Mouse (Mus musculus) heart, adult 2 months (tissue): ENCODE measurements around the gene Plekha6. TPM values are rescaled to one million over a fixed set of nuclear protein-coding genes. Genes with fewer than 3 reads are reported as not detected.
A peak's percentile ranks its signal among the peaks of the same experiment; 100 is the strongest.

Source experiments
- DNase-seq, 2 experiments: peaks; one replicate each; pipeline ENCODE4 v3.0.0; 2021
- H3K27ac ChIP-seq: fragments of 200-600 bp; 2 replicates; pipeline ENCODE4 v1.8.1; 2022
- H3K27me3 ChIP-seq: fragments of 200-500 bp; 2 replicates; pipeline ENCODE4 v1.6.1; 2012; ENCODE audit warnings: mild to moderate bottlenecking, low read length, inconsistent platforms, mixed read lengths; ENCODE audit not compliant: control insufficient read depth, insufficient read depth
- H3K36me3 ChIP-seq: fragments of 200-500 bp; 2 replicates; pipeline ENCODE4 v1.6.1; 2012; ENCODE audit warnings: low read length, inconsistent platforms; ENCODE audit not compliant: control insufficient read depth, insufficient read depth
- H3K4me1 ChIP-seq: fragments of 200-500 bp; 2 replicates; pipeline ENCODE4 v1.6.1; 2011; ENCODE audit warnings: low read length; ENCODE audit not compliant: control insufficient read depth, insufficient read depth
- H3K4me3 ChIP-seq: fragments of 200-600 bp; 2 replicates; pipeline ENCODE4 v1.8.1; 2022
- H3K79me2 ChIP-seq: fragments of 200-500 bp; replicated peaks from 2 replicates; pipeline ENCODE4 v1.6.1; 2012; ENCODE audit warnings: mild to moderate bottlenecking, inconsistent platforms, low read length, moderate library complexity, mixed read lengths; ENCODE audit not compliant: control insufficient read depth, insufficient read depth
- H3K9ac ChIP-seq: fragments of 200-500 bp; 2 replicates; pipeline ENCODE4 v1.6.1; 2012; ENCODE audit warnings: low read depth, mild to moderate bottlenecking, control low read depth, inconsistent platforms, low read length, mixed read lengths
- CTCF ChIP-seq: fragments of 200-600 bp; IDR thresholded peaks from 2 replicates; pipeline ENCODE4 v1.8.1; 2022; ENCODE audit warnings: antibody characterized with exemption, mild to moderate bottlenecking, moderate library complexity
- EP300 ChIP-seq: fragments of 200-500 bp; IDR thresholded peaks from 2 replicates; pipeline ENCODE4 v1.6.1; 2011; ENCODE audit warnings: low read depth, low read length, control low read depth; ENCODE audit not compliant: insufficient read depth
- POLR2A ChIP-seq: fragments of 200-500 bp; IDR thresholded peaks from 2 replicates; pipeline ENCODE4 v1.6.1; 2011; ENCODE audit warnings: mild to moderate bottlenecking, low read depth, low read length, control low read depth; ENCODE audit not compliant: insufficient read depth
- WGBS: fragments of 180-500 bp; shearing (Covaris S2); methylation state at CpG from one replicate; pipeline ENCODE4 v1.1.7; 2018; 5-methylcytosine and 5-hydroxymethylcytosine counted together
- intact Hi-C: fragments of 180-260 bp; cut with DNase I; formaldehyde crosslinking; loops from one replicate; pipeline ENCODE4 v1.15.1; 2025
- polyA plus RNA-seq: library from polyadenylated mRNA; depleted of rRNA; stranded (reverse); fragments of >200 nt; gene quantifications from 2 replicates; pipeline ENCODE4 v1.2.3, GENCODE M21; 2012
- total RNA-seq, 2 experiments: library from RNA; stranded (reverse); gene quantifications; 2 replicates each; pipeline ENCODE4 v1.2.3; 2021

The Plekha6 gene
- total and polyA plus RNA-seq, 3 experiments, result 51.0 to 67.5 (median 55.2) TPM

DNA sequence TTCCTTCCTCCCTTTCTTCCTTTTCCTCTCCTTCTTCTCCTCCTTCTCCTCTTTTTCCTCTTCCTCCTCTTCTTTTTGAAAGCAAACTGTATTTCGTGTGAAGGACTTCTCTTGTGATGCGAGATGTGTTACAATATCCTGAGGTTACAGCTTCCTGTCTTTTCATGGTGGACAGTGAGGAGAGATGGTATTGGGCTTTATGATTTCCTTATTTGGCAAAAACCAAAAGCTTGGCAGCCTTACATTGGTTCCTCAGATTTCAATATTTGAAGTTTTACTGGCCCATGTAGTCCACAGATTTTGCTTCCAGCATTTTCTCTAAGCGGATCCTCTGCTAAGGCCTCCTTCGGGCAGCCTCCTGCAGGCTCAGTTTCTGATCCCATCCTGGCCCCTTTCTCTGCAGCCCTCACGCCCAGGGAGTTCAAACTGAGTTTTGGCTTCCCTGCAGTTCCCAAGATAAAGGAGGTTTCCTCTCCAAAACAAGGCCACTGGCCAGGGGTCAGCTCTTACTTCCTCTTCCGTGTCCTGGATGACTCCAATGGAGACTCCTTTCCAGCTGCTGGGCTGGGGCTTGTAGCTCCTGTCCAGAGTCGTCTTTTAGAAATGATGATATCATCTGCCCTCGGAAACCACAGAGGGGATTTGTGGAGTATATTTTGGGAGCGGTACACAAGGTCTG, 64.9 kb downstream of the Plekha6 start:
- H3K27me3 ChIP-seq, result no peaks in the 10 kb centered on the region
- H3K79me2 ChIP-seq, result no peaks in the 10 kb centered on the region
- peak overlapping the region; percentile 78 for H3K27ac ChIP-seq
- peaks cover 14% of the 10 kb centered on the region for H3K4me1 ChIP-seq
- peaks cover 5% of the 10 kb centered on the region; the same call in 1 of the 2 replicates for H3K36me3 ChIP-seq
- H3K9ac ChIP-seq, result no peak overlapping the region
- intact Hi-C loops, result loop anchor here (5.0 kb wide), 3 partner anchors 38 to 73 kb away; no protein-coding TSS in a partner anchor
- WGBS, result 12% methylated on average over 9 of the region's 9 CpGs
- no peak overlapping the region for H3K4me3 ChIP-seq
- no peak for TF ChIP-seq CTCF
- TF ChIP-seq EP300, result 0 out of 2 replicates have a peak, but pooled peaks have one; percentile 29
- peak; percentile 71 to 76 for DNase-seq

DNA sequence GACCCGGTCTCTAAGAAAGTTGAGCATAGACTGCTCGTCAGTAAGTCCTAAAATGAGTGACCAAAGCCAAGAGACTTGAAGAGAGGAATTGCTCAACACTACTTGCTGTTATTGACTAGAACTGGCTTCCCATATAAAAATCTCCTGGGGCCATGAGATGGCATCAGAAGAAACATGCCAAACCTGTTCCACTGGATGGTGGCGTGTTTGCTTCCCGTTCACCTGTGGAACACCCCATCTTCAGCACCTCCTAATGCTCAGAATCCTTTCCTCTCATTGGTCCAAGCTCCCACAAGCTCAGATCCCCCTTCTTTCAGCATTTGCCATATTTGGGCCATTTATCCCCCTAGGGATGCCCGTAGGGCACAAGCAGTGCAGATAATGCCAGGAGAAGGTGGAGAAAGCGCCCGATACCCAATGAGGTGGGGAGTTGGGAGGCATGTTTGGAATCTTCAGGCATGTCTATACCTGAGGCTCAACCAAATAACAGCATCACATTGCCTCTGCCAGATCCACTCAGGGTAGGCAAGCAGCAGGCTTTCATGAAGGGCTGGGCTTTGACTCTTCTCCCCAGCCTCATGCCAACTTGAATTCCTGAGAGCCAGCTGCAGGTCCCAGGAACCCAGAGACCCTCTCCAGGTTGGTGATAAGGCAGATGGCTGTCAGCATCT, 67.6 kb downstream of the Plekha6 start:
- TF ChIP-seq CTCF (no peak), POLR2A (no peak), EP300 (no peak)
- no peak for DNase-seq
- no peak overlapping the region for H3K9ac ChIP-seq
- WGBS, result 94% methylated on average over 7 of the region's 7 CpGs
- no peaks in the 10 kb centered on the region for H3K79me2 ChIP-seq
- H3K36me3 ChIP-seq, result peaks cover 5% of the 10 kb centered on the region; the same call in 1 of the 2 replicates
- H3K27me3 ChIP-seq, result no peaks in the 10 kb centered on the region
- no peak overlapping the region for H3K4me3 ChIP-seq
- intact Hi-C loops, result no loop called here
- H3K27ac ChIP-seq, result no peak overlapping the region
- H3K4me1 ChIP-seq, result peaks cover 17% of the 10 kb centered on the region

DNA sequence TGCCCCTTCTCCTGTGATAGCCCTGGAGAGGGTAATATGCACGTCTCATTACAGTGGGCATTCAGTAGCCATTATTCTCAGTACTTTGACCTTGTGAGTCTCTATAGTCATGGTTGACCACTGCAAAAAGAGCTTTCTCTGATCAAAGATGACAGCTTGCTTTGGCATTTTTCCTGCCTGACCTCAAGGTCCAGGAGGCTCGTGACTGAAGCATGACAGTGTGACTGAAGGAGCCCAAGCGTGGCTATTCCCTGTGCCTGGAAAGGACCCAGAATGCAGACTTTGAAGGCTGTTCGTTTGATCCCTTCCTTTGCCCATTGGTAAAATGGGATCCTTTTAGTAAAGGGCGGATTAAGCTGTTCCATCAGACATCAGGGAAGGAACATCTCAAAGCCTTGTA, 71.9 kb downstream of the Plekha6 start:
- DNase-seq, result no peak
- intact Hi-C loops, result no loop called here
- peaks cover 24% of the 10 kb centered on the region for H3K4me1 ChIP-seq
- no peaks in the 10 kb centered on the region for H3K79me2 ChIP-seq
- no peaks in the 10 kb centered on the region for H3K27me3 ChIP-seq
- no peaks in the 10 kb centered on the region; the same call in 1 of the 2 replicates for H3K36me3 ChIP-seq
- H3K4me3 ChIP-seq, result no peak overlapping the region
- no peak for TF ChIP-seq POLR2A
- TF ChIP-seq EP300, result no peak
- no peak for TF ChIP-seq CTCF
- no peak overlapping the region for H3K9ac ChIP-seq
- WGBS, result 60% methylated on average over 5 of the region's 5 CpGs
- peak overlapping the region; percentile 79 for H3K27ac ChIP-seq

DNA sequence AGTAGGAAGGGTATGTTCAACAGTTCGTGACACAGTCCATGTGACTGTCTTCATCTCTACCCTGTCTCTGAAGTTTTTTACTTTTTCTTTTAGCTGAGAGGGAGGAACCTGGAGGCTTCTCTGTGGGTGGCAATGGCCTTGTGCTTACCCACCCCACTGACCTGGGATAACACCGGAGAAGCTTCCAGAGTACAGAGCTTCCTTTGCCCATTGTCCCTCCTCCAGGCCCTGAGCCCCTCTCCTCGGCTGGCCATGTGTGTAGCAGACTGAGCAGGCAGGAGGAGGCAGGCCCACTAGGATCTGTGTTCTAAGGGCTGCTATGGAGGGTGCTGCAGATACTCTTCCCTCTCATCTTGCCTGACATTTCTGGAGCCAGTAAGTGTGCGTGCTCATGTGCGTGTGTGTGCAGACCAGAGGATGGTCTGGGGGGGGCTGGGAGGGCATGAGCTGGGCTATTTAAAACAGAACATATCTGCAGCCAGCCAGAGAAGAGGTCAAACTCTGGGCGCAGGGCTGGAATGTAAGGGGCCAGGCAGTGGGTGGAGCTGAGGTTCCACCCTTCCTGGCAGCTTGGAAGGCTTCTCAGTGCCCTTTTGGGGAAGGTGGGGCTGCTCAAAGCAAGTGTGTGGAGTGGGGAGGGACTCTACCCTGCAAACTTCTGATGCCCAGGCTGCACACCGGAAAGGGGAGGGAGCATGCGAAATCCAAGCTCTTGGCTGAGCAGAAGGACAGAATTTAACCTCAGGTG, 72.9 kb downstream of the Plekha6 start:
- Histone ChIP-seq H3K27ac (peak overlapping the region; percentile 79), H3K4me3 (no peak overlapping the region), H3K27me3 (no peaks in the 10 kb centered on the region), H3K4me1 (peaks cover 23% of the 10 kb centered on the region), H3K36me3 (no peaks in the 10 kb centered on the region; the same call in 1 of the 2 replicates), H3K79me2 (no peaks in the 10 kb centered on the region), H3K9ac (0 out of 2 replicates have a peak overlapping the region, but pooled peaks have one; percentile 27)
- WGBS, result 21% methylated on average over 8 of the region's 8 CpGs
- DNase-seq, result peak; percentile 69 to 85
- intact Hi-C loops, result no loop called here
- TF ChIP-seq POLR2A (peak; percentile 28; the same call in 1 of the 2 replicates), EP300 (peak; percentile 69; the same call in 1 of the 2 replicates), CTCF (no peak)

DNA sequence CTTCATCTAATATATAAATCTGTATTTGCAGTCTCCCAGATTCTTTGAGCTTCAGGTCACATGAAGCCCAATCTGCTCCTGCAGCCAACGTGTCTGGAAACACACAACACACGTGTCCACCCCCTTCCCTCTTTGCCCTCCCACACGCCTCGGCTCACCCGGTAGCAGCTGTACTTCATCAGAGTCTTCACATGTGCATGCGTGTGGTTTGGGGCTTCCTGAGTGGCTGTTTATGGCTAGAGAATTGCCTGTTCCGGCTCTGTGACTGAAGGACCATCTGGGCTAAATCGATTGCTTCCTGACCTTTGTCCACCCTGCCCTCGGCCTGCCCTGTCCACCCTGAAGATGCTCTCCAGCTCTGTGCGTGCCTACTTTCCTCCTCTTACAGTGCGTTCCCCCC, 73.7 kb downstream of the Plekha6 start:
- Histone ChIP-seq H3K4me1 (peaks cover 21% of the 10 kb centered on the region), H3K9ac (peak overlapping the region; percentile 3), H3K79me2 (no peaks in the 10 kb centered on the region), H3K36me3 (no peaks in the 10 kb centered on the region; the same call in 1 of the 2 replicates), H3K27ac (peak overlapping the region; percentile 79), H3K27me3 (no peaks in the 10 kb centered on the region), H3K4me3 (no peak overlapping the region)
- peak; percentile 93 for TF ChIP-seq EP300
- TF ChIP-seq CTCF, result no peak
- no peak for TF ChIP-seq POLR2A
- WGBS, result 6% methylated on average over 11 of the region's 11 CpGs
- DNase-seq, result peak; percentile 72 to 78
- intact Hi-C loops, result no loop called here
